Mouse (Mus musculus): Measurements from ENCODE around the gene Zfp30. TPM values are rescaled to one million over a fixed set of nuclear protein-coding genes. Genes with fewer than 3 reads are reported as not detected.

Zfp30 gene
- polyA plus RNA-seq (2014; fragmentation: Illumina TruSeq; extraction: RNeasy Lipid Tissue Mini Kit (QIAGEN cat#74804); ENCODE audit: low replicate concordance): 0.45 TPM

DNA sequence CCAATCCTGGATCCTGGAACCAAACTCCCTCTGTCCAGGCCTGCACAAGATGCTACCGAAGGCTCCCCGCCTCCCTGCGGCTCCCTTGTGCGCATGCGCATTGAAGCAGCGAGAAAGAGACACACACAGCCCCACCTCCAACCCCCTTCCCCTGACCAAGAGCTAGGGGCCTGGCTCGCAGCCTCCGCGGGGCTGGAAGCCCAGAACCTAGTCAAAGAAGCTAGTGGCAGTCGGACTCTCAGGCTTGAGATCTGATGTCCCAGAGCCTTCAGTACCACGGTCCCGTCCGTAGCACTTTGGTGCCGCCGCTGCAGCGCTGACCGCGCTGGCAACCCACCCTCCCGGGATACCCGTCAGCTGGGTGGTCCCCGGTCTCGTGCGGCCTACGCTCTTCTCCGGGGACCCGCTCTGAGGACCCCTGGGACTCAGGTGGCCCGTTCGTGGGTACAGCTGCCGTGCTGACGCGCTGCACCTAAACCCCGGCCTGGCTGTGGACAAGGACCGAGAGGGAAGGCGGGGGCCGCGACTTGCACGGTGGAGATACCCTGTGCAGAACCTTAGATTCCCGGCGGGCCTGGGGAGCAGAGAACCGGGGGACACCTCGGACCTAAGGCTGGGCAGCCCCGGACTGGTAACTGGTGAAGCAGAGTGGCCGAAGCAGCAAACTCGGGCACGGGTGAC is at the start of gene Zfp30:
Zfp30 (plus strand) TSS at position 128 of the 681 bp plus-strand sequence.

DNA sequence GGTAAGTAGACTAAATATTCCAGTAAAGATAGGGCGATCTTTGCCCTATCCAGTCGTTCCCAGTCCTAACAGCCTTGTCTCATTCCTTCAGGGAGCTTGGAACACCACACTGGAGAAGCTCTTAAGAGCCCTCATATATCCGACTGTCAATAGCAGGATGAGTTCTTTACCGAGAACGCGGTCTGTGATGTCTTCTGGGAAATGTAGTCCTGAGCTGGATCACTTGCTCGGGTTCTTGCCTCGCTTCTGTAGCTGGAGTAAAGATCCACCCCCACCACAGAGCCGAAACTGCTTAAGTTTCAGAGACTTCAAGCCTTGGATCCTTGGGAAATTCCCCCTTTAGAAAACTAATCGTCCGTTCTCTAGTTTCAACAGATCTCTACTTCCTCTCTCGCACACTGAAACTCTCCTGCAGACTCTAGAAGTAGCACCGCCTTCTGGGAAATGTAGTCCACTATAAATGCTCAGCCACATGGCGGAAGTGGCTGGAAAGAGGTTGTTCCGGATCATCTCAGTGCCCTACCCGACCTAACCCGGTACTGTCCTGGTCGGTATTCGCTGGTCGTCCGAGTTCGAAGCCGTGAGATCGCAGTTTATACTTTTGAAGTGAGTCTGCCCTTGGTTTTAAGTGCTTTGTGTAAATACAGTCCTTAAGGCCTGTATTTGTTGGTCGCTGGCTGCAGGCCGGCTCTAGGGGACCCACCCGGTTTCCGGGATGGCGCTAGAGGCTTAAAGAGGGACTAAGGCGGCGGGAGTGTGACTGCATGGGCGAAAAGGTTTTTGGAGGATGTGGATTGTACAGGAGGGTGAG is 15.5 kb upstream of the Zfp30 start, which contains the start of gene Zfp84:
Zfp84 (plus strand) TSS at position 463 of the 811 bp plus-strand sequence.

GRCm38 (mm10) chr7:29815910-29816429 is 32.2 kb downstream of the Zfp30 start, which contains the start of gene Zfp790:
Gene Zfp790 (plus strand): TSS chr7:29816114.

Other genes with a start within 250 kb of the Zfp30 start
- not detected for gene Catsperg2, start 57.0 kb upstream of the Zfp30 start, polyA plus RNA-seq (2014; fragmentation: Illumina TruSeq; extraction: RNeasy Lipid Tissue Mini Kit (QIAGEN cat#74804); ENCODE audit: low replicate concordance)
- gene Zfp84, start 15.4 kb upstream of the Zfp30 start, polyA plus RNA-seq (2014; fragmentation: Illumina TruSeq; extraction: RNeasy Lipid Tissue Mini Kit (QIAGEN cat#74804); ENCODE audit: low replicate concordance): 8.7 TPM
- 7.2 TPM for gene Zfp790, start 32.1 kb downstream of the Zfp30 start, polyA plus RNA-seq (2014; fragmentation: Illumina TruSeq; extraction: RNeasy Lipid Tissue Mini Kit (QIAGEN cat#74804); ENCODE audit: low replicate concordance)
- gene Zfp940, start 69.7 kb downstream of the Zfp30 start, polyA plus RNA-seq (2014; fragmentation: Illumina TruSeq; extraction: RNeasy Lipid Tissue Mini Kit (QIAGEN cat#74804); ENCODE audit: low replicate concordance): 1.6 TPM
- 12.5 TPM for gene Zfp420, start 76.0 kb downstream of the Zfp30 start, polyA plus RNA-seq (2014; fragmentation: Illumina TruSeq; extraction: RNeasy Lipid Tissue Mini Kit (QIAGEN cat#74804); ENCODE audit: low replicate concordance)
- 4.0 TPM for gene Zfp27, start 122.6 kb downstream of the Zfp30 start, polyA plus RNA-seq (2014; fragmentation: Illumina TruSeq; extraction: RNeasy Lipid Tissue Mini Kit (QIAGEN cat#74804); ENCODE audit: low replicate concordance)
- 3.3 TPM for gene Zfp383, start 124.2 kb downstream of the Zfp30 start, polyA plus RNA-seq (2014; fragmentation: Illumina TruSeq; extraction: RNeasy Lipid Tissue Mini Kit (QIAGEN cat#74804); ENCODE audit: low replicate concordance)
- gene Zfp74, start 170.1 kb downstream of the Zfp30 start, polyA plus RNA-seq (2014; fragmentation: Illumina TruSeq; extraction: RNeasy Lipid Tissue Mini Kit (QIAGEN cat#74804); ENCODE audit: low replicate concordance): 2.9 TPM
- 4.6 TPM for gene Zfp568, start 200.0 kb downstream of the Zfp30 start, polyA plus RNA-seq (2014; fragmentation: Illumina TruSeq; extraction: RNeasy Lipid Tissue Mini Kit (QIAGEN cat#74804); ENCODE audit: low replicate concordance)

Measured in small intestine, adult 10 weeks (tissue).